Mouse (Mus musculus) cerebellum, adult 9-10 months (tissue): ENCODE results near the gene Galntl6.

Experiments used
- DNase-seq: peaks from one replicate; pipeline ENCODE4 v3.0.0; 2022

Galntl6 gene

GRCm38 (mm10) chr8:58244830-58245229 lies 667.6 kb downstream of the Galntl6 start:
- DNase-seq, result no peak

- DNase-seq, result no peak
Observed at GRCm38 (mm10) chr8:58234220-58234619, 678.2 kb downstream of the Galntl6 start.

- DNase-seq, result peak; percentile 19
Observed at GRCm38 (mm10) chr8:58228725-58229124, 683.7 kb downstream of the Galntl6 start.

- no peak for DNase-seq
Observed at GRCm38 (mm10) chr8:58217885-58218284, 694.6 kb downstream of the Galntl6 start.

- DNase-seq, result no peak
Observed at GRCm38 (mm10) chr8:58189694-58190093, 722.7 kb downstream of the Galntl6 start.

GRCm38 (mm10) chr8:58146961-58147360 lies 765.5 kb downstream of the Galntl6 start:
- peak; percentile 66 for DNase-seq

- DNase-seq, result no peak
Observed at GRCm38 (mm10) chr8:58086733-58087132, 825.7 kb downstream of the Galntl6 start.

- no peak for DNase-seq
Observed at GRCm38 (mm10) chr8:58084931-58085330, 827.5 kb downstream of the Galntl6 start.

GRCm38 (mm10) chr8:58081715-58082114 lies 830.7 kb downstream of the Galntl6 start:
- DNase-seq, result no peak

- DNase-seq, result no peak
Observed at GRCm38 (mm10) chr8:58074611-58075010, 837.8 kb downstream of the Galntl6 start.

- DNase-seq, result no peak
Observed at GRCm38 (mm10) chr8:58073733-58074132, 838.7 kb downstream of the Galntl6 start.

- DNase-seq, result no peak
Observed at GRCm38 (mm10) chr8:58032271-58032670, 880.2 kb downstream of the Galntl6 start.

GRCm38 (mm10) chr8:58025558-58025957 lies 886.9 kb downstream of the Galntl6 start:
- peak; percentile 16 for DNase-seq

- no peak for DNase-seq
Observed at GRCm38 (mm10) chr8:58025094-58025493, 887.3 kb downstream of the Galntl6 start.

GRCm38 (mm10) chr8:58023426-58024176 lies 888.8 kb downstream of the Galntl6 start:
- DNase-seq, result no peak

GRCm38 (mm10) chr8:57989428-57990171 lies 922.8 kb downstream of the Galntl6 start:
- DNase-seq, result no peak

GRCm38 (mm10) chr8:57977372-57977771 lies 935.1 kb downstream of the Galntl6 start:
- DNase-seq, result no peak

- DNase-seq, result no peak
Observed at GRCm38 (mm10) chr8:57974093-57974492, 938.3 kb downstream of the Galntl6 start.

GRCm38 (mm10) chr8:57972832-57973231 lies 939.6 kb downstream of the Galntl6 start:
- DNase-seq, result no peak

- no peak for DNase-seq
Observed at GRCm38 (mm10) chr8:57966676-57967075, 945.8 kb downstream of the Galntl6 start.

GRCm38 (mm10) chr8:57965508-57965907 lies 946.9 kb downstream of the Galntl6 start:
- DNase-seq, result no peak

- DNase-seq, result peak; percentile 97
Observed at GRCm38 (mm10) chr8:57962286-57963110, 949.9 kb downstream of the Galntl6 start.

- peak; percentile 31 for DNase-seq
Observed at GRCm38 (mm10) chr8:57959136-57959535, 953.3 kb downstream of the Galntl6 start.
